Mouse (Mus musculus): ENCODE results near the gene Hnrnpu. TPM values are rescaled to one million over a fixed set of nuclear protein-coding genes. Genes with fewer than 3 reads are reported as not detected.
"Not testable (repeated sequence)": the region's sequence is repeated elsewhere in the genome, so short reads cannot be mapped to it uniquely, and the experiment has no call there.

Hnrnpu gene
- polyA plus RNA-seq, 1 experiment from 2014 or later, result 471 TPM

GRCm38 (mm10) chr1:178283946-178284720 is 53.5 kb downstream of the Hnrnpu start:
- H3K4me1 ChIP-seq, result no peaks in the 10 kb centered on the region
- no peak overlapping the region for H3K27ac ChIP-seq (replicated peaks)
- DNase-seq (ENCODE audit: low spot score), result no peak
- H3K4me3 ChIP-seq, result no peak overlapping the region
- no peaks in the 10 kb centered on the region for H3K36me3 ChIP-seq
- peaks cover 6% of the 10 kb centered on the region; the same call in 1 of the 2 replicates for H3K9me3 ChIP-seq (replicated peaks)
- no peaks in the 10 kb centered on the region for H3K27me3 ChIP-seq (ENCODE audit: low read depth, poor library complexity, severe bottlenecking)
- 61% methylated on average over 2 of the region's 2 CpGs for WGBS

GRCm38 (mm10) chr1:178283314-178283713 is 54.3 kb downstream of the Hnrnpu start:
- H3K4me1 ChIP-seq; H3K9me3 ChIP-seq (replicated peaks); H3K27me3 ChIP-seq (ENCODE audit: low read depth, poor library complexity, severe bottlenecking); DNase-seq (ENCODE audit: low spot score); H3K4me3 ChIP-seq; H3K36me3 ChIP-seq; H3K27ac ChIP-seq (replicated peaks): not testable (repeated sequence)
- 79% methylated on average over 3 of the region's 3 CpGs for WGBS

GRCm38 (mm10) chr1:178276054-178276911 is 61.3 kb downstream of the Hnrnpu start:
- Histone ChIP-seq H3K4me1 (peaks cover 17% of the 10 kb centered on the region), H3K27me3 (ENCODE audit: low read depth, poor library complexity, severe bottlenecking) (peaks cover 37% of the 10 kb centered on the region), H3K27ac (replicated peaks) (peak overlapping the region; percentile 90), H3K36me3 (no peaks in the 10 kb centered on the region), H3K4me3 (peak overlapping the region; percentile 74), H3K9me3 (replicated peaks) (no peaks in the 10 kb centered on the region)
- WGBS, result under 1% methylated on average over 87 of the region's 87 CpGs
- DNase-seq (ENCODE audit: low spot score), result peak; percentile 73

- Histone ChIP-seq H3K9me3 (replicated peaks) (no peaks in the 10 kb centered on the region), H3K27ac (replicated peaks) (peak overlapping the region; percentile 90), H3K4me3 (peak overlapping the region; percentile 74), H3K4me1 (peaks cover 17% of the 10 kb centered on the region), H3K36me3 (no peaks in the 10 kb centered on the region), H3K27me3 (ENCODE audit: low read depth, poor library complexity, severe bottlenecking) (peaks cover 37% of the 10 kb centered on the region)
- no peak for DNase-seq (ENCODE audit: low spot score)
- WGBS, result 12% methylated on average over 11 of the region's 11 CpGs
Observed at GRCm38 (mm10) chr1:178275738-178276053, 61.9 kb downstream of the Hnrnpu start.

- Histone ChIP-seq H3K4me1 (peaks cover 17% of the 10 kb centered on the region), H3K4me3 (peak overlapping the region; percentile 74), H3K27ac (replicated peaks) (no peak overlapping the region), H3K9me3 (replicated peaks) (no peaks in the 10 kb centered on the region), H3K27me3 (ENCODE audit: low read depth, poor library complexity, severe bottlenecking) (peaks cover 37% of the 10 kb centered on the region), H3K36me3 (no peaks in the 10 kb centered on the region)
- 55% methylated on average over 9 of the region's 9 CpGs for WGBS
- DNase-seq (ENCODE audit: low spot score), result no peak
Observed at GRCm38 (mm10) chr1:178275174-178275730, 62.3 kb downstream of the Hnrnpu start.

Small RNA genes within 50 kb of the gene (microRNA-seq; reads per million reads assigned to microRNA genes)
- gene Gm27458, result not detected

Other genes with a start within 250 kb of the Hnrnpu start
- 15.1 and 18.5 TPM in 2 replicates for gene Desi2, start 150.4 kb downstream of the Hnrnpu start, polyA plus RNA-seq (2016; fragmentation: Nextera tagmentation; extraction: Ambion mirVana)
- gene Cox20, start 18.7 kb downstream of the Hnrnpu start, polyA plus RNA-seq (2016; fragmentation: Nextera tagmentation; extraction: Ambion mirVana), result 96.1 and 103 TPM in 2 replicates
- gene Efcab2, start 68.3 kb upstream of the Hnrnpu start, polyA plus RNA-seq (2016; fragmentation: Nextera tagmentation; extraction: Ambion mirVana), result 7.9 and 8.0 TPM in 2 replicates
- 3.3 and 4.3 TPM in 2 replicates for gene Kif26b, start 191.3 kb upstream of the Hnrnpu start, polyA plus RNA-seq (2016; fragmentation: Nextera tagmentation; extraction: Ambion mirVana)

Data from midbrain, embryonic 10.5 days (tissue).